Mouse (Mus musculus): ENCODE data around the gene Zbed4. TPM values are rescaled to one million over a fixed set of nuclear protein-coding genes. Genes with fewer than 3 reads are reported as not detected.

Gene Zbed4
- total and polyA plus RNA-seq, 3 experiments = 53.2 to 57.9 TPM; not detected in 1

- Histone ChIP-seq H3K4me3 (ENCODE audit: control insufficient read depth in 1 of 2, insufficient read depth in 1 of 2, low read depth in 2 of 2, low read length in 2 of 2) (peak overlapping the region in 1 of 2 experiments; percentile 9; a peak in 1 of 4 replicates), H3K27ac (ENCODE audit: control insufficient read depth, low read depth, low read length) (no peak overlapping the region), H3K79me2 (ENCODE audit: control insufficient read depth, insufficient read depth, low read length, poor library complexity) (no peaks in the 10 kb centered on the region)
These were observed 76.7 kb downstream of the Zbed4 start for GRCm38 (mm10) chr15:88827991-88828799.

DNA sequence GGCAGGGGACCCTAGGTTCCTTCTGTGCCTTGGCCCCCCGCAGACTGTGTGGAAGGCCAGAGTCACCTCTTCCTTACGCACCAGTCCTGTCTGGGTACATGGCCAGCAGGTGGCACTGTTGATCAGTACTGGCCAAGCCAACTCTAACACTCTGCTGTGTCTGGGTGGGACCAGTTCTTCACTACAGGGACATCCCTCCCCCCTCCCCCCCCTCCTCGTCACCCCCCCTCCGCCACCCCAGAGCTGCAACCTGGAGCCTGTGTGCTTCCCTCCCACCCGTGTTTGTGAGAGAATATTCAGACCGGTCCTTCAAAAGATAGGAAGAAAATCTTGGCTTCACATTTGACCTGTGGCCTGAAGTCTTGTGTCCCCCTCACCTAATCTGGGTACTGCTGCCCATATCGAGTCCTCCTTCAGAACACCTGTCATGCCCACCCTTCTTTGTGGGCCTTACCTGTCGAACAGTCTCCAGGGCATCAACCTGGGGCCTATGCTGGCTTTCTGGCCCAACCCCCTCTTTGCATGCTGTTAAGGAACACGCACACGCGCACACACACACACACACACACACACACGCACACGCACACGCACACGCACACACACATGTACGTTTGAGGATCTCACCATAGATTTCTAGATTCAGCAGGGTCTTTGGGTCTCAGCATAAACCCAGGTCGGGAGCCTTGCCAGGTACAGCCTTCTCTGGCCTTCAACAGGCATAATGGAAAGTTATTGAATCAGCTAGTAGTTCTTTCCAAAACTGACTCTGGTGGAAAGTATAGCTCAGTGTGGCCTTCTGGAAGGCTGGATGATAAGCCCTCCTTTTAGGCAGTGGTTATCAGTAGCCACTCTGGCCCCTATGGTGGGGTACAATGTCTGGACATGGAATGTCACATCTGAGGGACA is 77.6 kb downstream of the Zbed4 start:
- Histone ChIP-seq H3K79me2 (ENCODE audit: control insufficient read depth, insufficient read depth, low read length, poor library complexity) (no peaks in the 10 kb centered on the region), H3K9me3 (replicated peaks; ENCODE audit: insufficient read depth, low read length) (no peaks in the 10 kb centered on the region), H3K4me1 (ENCODE audit: control insufficient read depth in 1 of 2, insufficient read depth in 2 of 2, low read length in 2 of 2) (no peaks in the 10 kb centered on the region), H3K9ac (ENCODE audit: control insufficient read depth, low read depth, low read length, poor library complexity, severe bottlenecking) (peak overlapping the region; percentile 13; the same call in 1 of the 2 replicates), H3K27ac (ENCODE audit: control insufficient read depth, low read depth, low read length) (no peak overlapping the region), H3K27me3 (ENCODE audit: control insufficient read depth in 1 of 2, insufficient read depth in 2 of 2, low read length in 2 of 2) (no peaks in the 10 kb centered on the region), H3K4me3 (ENCODE audit: control insufficient read depth in 1 of 2, insufficient read depth in 1 of 2, low read depth in 2 of 2, low read length in 2 of 2) (peak overlapping the region in 1 of 2 experiments; percentile 9; a peak in 1 of 4 replicates), H3K36me3 (ENCODE audit: control insufficient read depth in 1 of 2, insufficient read depth in 2 of 2, low read length in 2 of 2) (0 out of 4 replicates have a peak, but pooled peaks cover 0 to 1% of the 10 kb centered on the region in 2 experiments)
- TF ChIP-seq ZC3H11A (IDR thresholded peaks at IDR 0.05; ENCODE audit: low read depth, low read length) (peak; percentile 84), RAD21 (IDR thresholded peaks at IDR 0.05; ENCODE audit: low read depth, low read length) (peak; percentile 84), SIN3A (IDR thresholded peaks at IDR 0.05; ENCODE audit: low read length) (0 out of 2 replicates have a peak, but pooled peaks have one; percentile 5), SMC3 (IDR thresholded peaks at IDR 0.05; ENCODE audit: low read depth, low read length) (peak; percentile 85), E2F4 (IDR thresholded peaks at IDR 0.05; ENCODE audit: borderline replicate concordance, low read depth, low read length) (no peak), CTCF (IDR thresholded peaks at IDR 0.05 in 2 of 3, conservative IDR thresholded peaks at IDR 0.05 in 1 of 3; ENCODE audit: control insufficient read depth in 1 of 3, insufficient read depth in 1 of 3, low read depth in 2 of 3, low read length in 3 of 3, poor library complexity in 1 of 3, severe bottlenecking in 1 of 3) (peak; percentile 55 to 97 (median 90); a peak in 5 of 6 replicates)
- peak; percentile 87 for DNase-seq (ENCODE audit: low read depth, low spot score)

More at GRCm38 (mm10) chr15:88827991-88828799, 76.7 kb downstream of the Zbed4 start:
- Histone ChIP-seq H3K4me1 (ENCODE audit: control insufficient read depth in 1 of 2, insufficient read depth in 2 of 2, low read length in 2 of 2) (no peaks in the 10 kb centered on the region), H3K9me3 (replicated peaks; ENCODE audit: insufficient read depth, low read length) (no peaks in the 10 kb centered on the region), H3K27me3 (ENCODE audit: control insufficient read depth in 1 of 2, insufficient read depth in 2 of 2, low read length in 2 of 2) (no peaks in the 10 kb centered on the region), H3K36me3 (ENCODE audit: control insufficient read depth in 1 of 2, insufficient read depth in 2 of 2, low read length in 2 of 2) (0 out of 4 replicates have a peak, but pooled peaks cover 0 to 1% of the 10 kb centered on the region in 2 experiments), H3K9ac (ENCODE audit: control insufficient read depth, low read depth, low read length, poor library complexity, severe bottlenecking) (peak overlapping the region; percentile 13; the same call in 1 of the 2 replicates)
- TF ChIP-seq SIN3A (IDR thresholded peaks at IDR 0.05; ENCODE audit: low read length) (0 out of 2 replicates have a peak, but pooled peaks have one; percentile 8), E2F4 (IDR thresholded peaks at IDR 0.05; ENCODE audit: borderline replicate concordance, low read depth, low read length) (no peak), SMC3 (IDR thresholded peaks at IDR 0.05; ENCODE audit: low read depth, low read length) (peak; percentile 60), ZC3H11A (IDR thresholded peaks at IDR 0.05; ENCODE audit: low read depth, low read length) (peak; percentile 25; the same call in 1 of the 2 replicates), MYC (IDR thresholded peaks at IDR 0.05; ENCODE audit: low read depth, low read length) (no peak), RAD21 (IDR thresholded peaks at IDR 0.05; ENCODE audit: low read depth, low read length) (peak; percentile 49), CTCF (IDR thresholded peaks at IDR 0.05 in 2 of 3, conservative IDR thresholded peaks at IDR 0.05 in 1 of 3; ENCODE audit: control insufficient read depth in 1 of 3, insufficient read depth in 1 of 3, low read depth in 2 of 3, low read length in 3 of 3, poor library complexity in 1 of 3, severe bottlenecking in 1 of 3) (peak; percentile 70 to 76 (median 71)), NELFE (IDR thresholded peaks at IDR 0.05; ENCODE audit: low read depth, low read length) (no peak), BHLHE40 (IDR thresholded peaks at IDR 0.05; ENCODE audit: borderline replicate concordance, low read depth, low read length) (0 out of 2 replicates have a peak, but pooled peaks have one; percentile 22), TCF12 (IDR thresholded peaks at IDR 0.05; ENCODE audit: low read depth, low read length) (no peak)
- peak; percentile 79 for DNase-seq (ENCODE audit: low read depth, low spot score)
